Mouse (Mus musculus) forebrain, postnatal 0 days (tissue): ENCODE results near the gene Map3k6. TPM values are rescaled to one million over a fixed set of nuclear protein-coding genes. Genes with fewer than 3 reads are reported as not detected.
A peak's percentile ranks its signal among the peaks of the same experiment; 100 is the strongest.

ENCODE experiments used
- ATAC-seq: fragments of 200-750 bp; cut with Nextera tagmentation; 2 replicates; pipeline ENCODE4 v1.8.0; 2017; ENCODE audit warnings: mild to moderate bottlenecking, moderate library complexity
- DNase-seq: peaks from one replicate; pipeline ENCODE4 v3.0.0-alpha.2; 2015
- H3K27ac ChIP-seq: fragments of 300-500 bp; sonication (generic); 2 replicates; pipeline ENCODE4 v1.5.1; 2014; ENCODE audit warnings: low read depth, mild to moderate bottlenecking, antibody characterized with exemption, low read length, moderate library complexity, mixed read lengths
- H3K27me3 ChIP-seq: fragments of 300-500 bp; sonication (generic); 2 replicates; pipeline ENCODE4 v1.6.1; 2014; ENCODE audit warnings: mild to moderate bottlenecking, low read length, mixed read lengths; ENCODE audit not compliant: insufficient read depth
- H3K36me3 ChIP-seq: fragments of 300-500 bp; sonication (generic); 2 replicates; pipeline ENCODE4 v1.6.1; 2014; ENCODE audit warnings: mild to moderate bottlenecking, moderate library complexity; ENCODE audit not compliant: insufficient read depth
- H3K4me1 ChIP-seq: fragments of 300-500 bp; sonication (generic); 2 replicates; pipeline ENCODE4 v1.6.1; 2014; ENCODE audit warnings: antibody characterized with exemption; ENCODE audit not compliant: insufficient read depth
- H3K4me2 ChIP-seq: fragments of 300-500 bp; sonication (generic); 2 replicates; pipeline ENCODE4 v1.6.1; 2014; ENCODE audit warnings: low read depth, mild to moderate bottlenecking, moderate library complexity
- H3K4me3 ChIP-seq: fragments of 300-500 bp; sonication (generic); 2 replicates; pipeline ENCODE4 v1.5.1; 2014; ENCODE audit warnings: low read depth, low read length, mixed read lengths
- H3K9ac ChIP-seq: fragments of 300-500 bp; sonication (generic); 2 replicates; pipeline ENCODE4 v1.6.1; 2014; ENCODE audit warnings: mild to moderate bottlenecking
- H3K9me3 ChIP-seq: fragments of 300-500 bp; sonication (generic); 2 replicates; pipeline ENCODE4 v1.6.1; 2016; ENCODE audit warnings: low read length
- CTCF ChIP-seq: sonication (generic); IDR thresholded peaks from 2 replicates; pipeline ENCODE4 v1.5.1; 2016; ENCODE audit warnings: antibody characterized with exemption, control low read depth, low read depth
- WGBS: fragments of 180-500 bp; shearing (Covaris S2); extraction: QIAGEN DNeasy Blood & Tissue Kit; methylation state at CpG from one replicate; pipeline ENCODE4 v1.1.7; 2014; 5-methylcytosine and 5-hydroxymethylcytosine counted together
- polyA plus RNA-seq: library from polyadenylated mRNA; unstranded; fragments of >200 nt; fragmentation: Nextera tagmentation; extraction: Ambion mirVana; gene quantifications from 2 replicates; pipeline ENCODE4 v1.2.1, GENCODE M21; 2015
- total RNA-seq: library from RNA; depleted of rRNA; stranded (reverse); fragments of >200 nt; gene quantifications from 2 replicates; pipeline ENCODE4 v1.2.3, GENCODE M21; 2014

Map3k6 gene
- total and polyA plus RNA-seq, 2 experiments from 2014 or later, result 4.3 to 7.2 TPM

- no peaks in the 10 kb centered on the region for H3K4me1 ChIP-seq
- WGBS, result 94% methylated on average over 3 of the region's 3 CpGs
- H3K9me3 ChIP-seq, result no peaks in the 10 kb centered on the region
- ATAC-seq, result no peak
- H3K27ac ChIP-seq, result no peak overlapping the region
- H3K36me3 ChIP-seq, result peaks cover 58% of the 10 kb centered on the region
- TF ChIP-seq CTCF, result no peak
- no peaks in the 10 kb centered on the region for H3K27me3 ChIP-seq
- DNase-seq, result no peak
- no peak overlapping the region for H3K9ac ChIP-seq
- H3K4me2 ChIP-seq, result no peak overlapping the region
- no peak overlapping the region for H3K4me3 ChIP-seq
Measured at GRCm38 (mm10) chr4:133269596-133269995, 29.0 kb downstream of the Map3k6 start.

DNA sequence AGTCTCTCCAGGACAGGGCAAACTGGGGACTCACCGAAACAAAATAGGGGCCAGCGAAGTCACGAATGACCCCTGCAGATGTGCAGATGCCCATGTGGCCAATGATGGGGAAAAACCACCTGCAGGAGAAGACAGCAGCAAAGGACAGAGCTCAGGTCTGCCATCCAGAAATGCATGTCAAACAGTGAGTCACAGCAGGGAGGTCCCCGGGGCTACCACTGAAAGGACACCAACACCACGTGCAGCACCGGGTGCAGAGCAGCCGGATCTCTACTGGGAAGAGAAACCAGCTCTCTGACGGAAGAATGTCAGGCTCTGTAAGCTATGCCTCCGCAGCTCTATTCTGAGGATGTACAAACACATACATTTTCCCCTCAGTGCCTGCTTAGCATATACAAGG is 30.3 kb downstream of the Map3k6 start:
- peaks cover 49% of the 10 kb centered on the region for H3K36me3 ChIP-seq
- H3K9ac ChIP-seq, result no peak overlapping the region
- no peaks in the 10 kb centered on the region for H3K9me3 ChIP-seq
- DNase-seq (no peak), ATAC-seq (no peak)
- 0 out of 2 replicates have a peak, but pooled peaks cover 3% of the 10 kb centered on the region for H3K4me1 ChIP-seq
- 86% methylated on average over 9 of the region's 9 CpGs for WGBS
- H3K27ac ChIP-seq, result no peak overlapping the region
- no peaks in the 10 kb centered on the region for H3K27me3 ChIP-seq
- TF ChIP-seq CTCF, result no peak
- no peak overlapping the region for H3K4me2 ChIP-seq
- no peak overlapping the region for H3K4me3 ChIP-seq

GRCm38 (mm10) chr4:133277104-133278026 is 36.7 kb downstream of the Map3k6 start, which contains the start of gene Tmem222:
TSS of gene Tmem222 (minus strand) at chr4:133277792.
- peak within 1 kb of the TSS; percentile 50 for H3K4me2 ChIP-seq
- peak within 1 kb of the TSS; percentile 81 for H3K9ac ChIP-seq
- no peaks in the 10 kb centered on the region for H3K27me3 ChIP-seq
- no peaks in the 10 kb centered on the region for H3K9me3 ChIP-seq
- DNase-seq, result peak; percentile 97
- peaks cover 17% of the 10 kb centered on the region for H3K4me1 ChIP-seq
- H3K36me3 ChIP-seq, result peaks cover 5% of the 10 kb centered on the region; the same call in 1 of the 2 replicates
- WGBS, result under 1% methylated on average over 73 of the region's 73 CpGs
- H3K4me3 ChIP-seq, result peak within 1 kb of the TSS; percentile 72
- TF ChIP-seq CTCF, result no peak
- peak within 1 kb of the TSS; percentile 90 for H3K27ac ChIP-seq
- ATAC-seq, result peak; percentile 95

DNA sequence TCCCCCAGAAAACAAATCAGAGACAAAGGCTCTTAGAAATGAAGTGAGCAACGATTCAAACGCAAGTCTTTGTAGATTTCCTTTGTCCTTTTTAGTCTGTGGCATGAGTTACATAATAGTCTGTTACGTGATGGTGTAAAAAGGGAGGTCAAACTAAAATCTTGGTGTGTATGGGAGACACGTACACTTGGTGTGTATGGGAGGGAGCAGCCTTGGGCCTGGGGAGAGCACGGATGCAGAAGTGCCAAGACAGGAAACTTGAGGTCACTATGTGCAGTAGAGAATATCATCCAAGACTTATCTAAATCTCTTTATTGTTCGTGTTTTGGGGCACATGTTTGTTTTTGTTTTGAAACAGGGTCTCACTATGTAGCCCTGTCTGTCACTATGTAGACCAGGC is 37.4 kb downstream of the Map3k6 start:
- Histone ChIP-seq H3K4me3 (peak overlapping the region; percentile 72), H3K4me2 (peak overlapping the region; percentile 50), H3K9me3 (no peaks in the 10 kb centered on the region), H3K9ac (peak overlapping the region; percentile 81), H3K27me3 (no peaks in the 10 kb centered on the region), H3K4me1 (peaks cover 20% of the 10 kb centered on the region), H3K36me3 (peaks cover 5% of the 10 kb centered on the region; the same call in 1 of the 2 replicates), H3K27ac (peak overlapping the region; percentile 90)
- WGBS, result 29% methylated on average over 6 of the region's 6 CpGs
- no peak for DNase-seq
- no peak for TF ChIP-seq CTCF
- no peak for ATAC-seq

DNA sequence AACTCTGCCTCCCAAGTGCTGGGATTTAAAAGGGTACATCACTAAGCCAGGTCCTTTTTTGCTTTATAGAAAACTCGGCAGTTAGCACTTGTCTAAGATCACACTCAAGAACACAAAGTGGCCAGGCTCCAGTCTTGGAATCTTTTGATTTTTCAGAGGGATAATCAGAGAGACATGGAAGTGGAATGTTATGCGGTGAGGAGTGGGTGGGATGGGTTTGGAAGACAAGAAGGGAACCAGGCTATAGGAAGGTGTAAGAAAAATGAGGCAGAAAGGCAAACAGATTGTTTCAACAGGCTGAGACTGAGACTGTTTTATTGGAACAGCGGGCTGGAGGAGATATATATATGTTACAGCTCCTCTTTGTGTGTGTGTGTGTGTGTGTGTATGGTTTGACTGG is 37.9 kb downstream of the Map3k6 start:
- peak overlapping the region; percentile 90 for H3K27ac ChIP-seq
- ATAC-seq, result no peak
- H3K4me1 ChIP-seq, result peaks cover 20% of the 10 kb centered on the region
- H3K27me3 ChIP-seq, result no peaks in the 10 kb centered on the region
- no peak for DNase-seq
- no peaks in the 10 kb centered on the region for H3K9me3 ChIP-seq
- H3K9ac ChIP-seq, result no peak overlapping the region
- peaks cover 5% of the 10 kb centered on the region; the same call in 1 of the 2 replicates for H3K36me3 ChIP-seq
- TF ChIP-seq CTCF, result no peak
- H3K4me2 ChIP-seq, result peak overlapping the region; percentile 50
- WGBS, result 80% methylated on average over 3 of the region's 3 CpGs
- no peak overlapping the region for H3K4me3 ChIP-seq

- no peak for TF ChIP-seq CTCF
- 35% methylated on average over 7 of the region's 7 CpGs for WGBS
- peak; percentile 36 for DNase-seq
- no peak for ATAC-seq
- H3K27ac ChIP-seq, result peak overlapping the region; percentile 69
- no peaks in the 10 kb centered on the region for H3K27me3 ChIP-seq
- no peaks in the 10 kb centered on the region for H3K9me3 ChIP-seq
- H3K36me3 ChIP-seq, result no peaks in the 10 kb centered on the region
- H3K4me3 ChIP-seq, result no peak overlapping the region
- H3K4me1 ChIP-seq, result peaks cover 16% of the 10 kb centered on the region
- no peak overlapping the region for H3K9ac ChIP-seq
- H3K4me2 ChIP-seq, result no peak overlapping the region
Measured at GRCm38 (mm10) chr4:133281513-133281912, 40.9 kb downstream of the Map3k6 start.

DNA sequence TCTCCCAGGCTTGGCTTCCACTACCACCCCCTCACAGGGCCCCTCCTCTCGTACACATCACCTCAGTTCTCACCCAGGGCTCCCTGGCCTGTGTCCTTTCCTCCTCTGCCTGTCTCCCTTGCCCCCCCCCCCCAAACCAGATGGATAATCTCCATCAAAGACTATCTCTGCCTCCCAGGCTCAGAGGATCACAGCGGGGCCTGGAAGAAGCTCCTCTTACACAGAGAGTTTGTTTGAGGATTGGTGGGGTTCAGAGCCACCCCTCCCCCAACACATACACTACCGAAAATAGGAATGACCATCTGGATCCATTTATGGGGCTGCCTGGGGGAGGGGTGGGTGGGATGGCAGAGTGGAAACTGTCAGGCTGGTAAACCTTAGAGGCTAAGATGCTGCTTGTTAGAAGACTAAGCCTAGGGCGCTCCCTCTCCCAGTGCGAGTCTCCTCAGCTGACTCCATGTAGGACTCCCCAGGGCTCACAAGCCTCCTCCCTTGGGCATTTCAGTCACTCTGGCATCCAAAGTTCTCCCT is 41.4 kb downstream of the Map3k6 start:
- ATAC-seq, result no peak
- H3K9ac ChIP-seq, result peak overlapping the region; percentile 14; the same call in 1 of the 2 replicates
- H3K4me1 ChIP-seq, result peaks cover 11% of the 10 kb centered on the region
- peak overlapping the region; percentile 69 for H3K27ac ChIP-seq
- WGBS, result 33% methylated on average over 5 of the region's 5 CpGs
- H3K27me3 ChIP-seq, result no peaks in the 10 kb centered on the region
- H3K36me3 ChIP-seq, result no peaks in the 10 kb centered on the region
- no peak overlapping the region for H3K4me2 ChIP-seq
- TF ChIP-seq CTCF, result no peak
- no peak overlapping the region for H3K4me3 ChIP-seq
- no peaks in the 10 kb centered on the region for H3K9me3 ChIP-seq
- DNase-seq, result peak; percentile 13
